Mouse (Mus musculus) yolk sac, embryonic 10.5 days (tissue): ENCODE results near the gene Onecut1.

Experiments used
- DNase-seq: peaks from one replicate; pipeline ENCODE4 v3.0.0-alpha.2; 2017; ENCODE audit warnings: low spot score

Onecut1 gene

GRCm38 (mm10) chr9:74911430-74911829, 49.7 kb downstream of the Onecut1 start:
- DNase-seq = no peak

- DNase-seq = no peak
These were observed 50.2 kb downstream of the Onecut1 start for GRCm38 (mm10) chr9:74911919-74912318.

- DNase-seq = no peak
These were observed 51.1 kb downstream of the Onecut1 start for GRCm38 (mm10) chr9:74912619-74913376.

- no peak for DNase-seq
These were observed 53.9 kb downstream of the Onecut1 start for GRCm38 (mm10) chr9:74915611-74916010.

- no peak for DNase-seq
These were observed 58.7 kb downstream of the Onecut1 start for GRCm38 (mm10) chr9:74920450-74920849.

GRCm38 (mm10) chr9:74921422-74921821, 59.7 kb downstream of the Onecut1 start:
- peak; percentile 35 for DNase-seq

- no peak for DNase-seq
These were observed 61.2 kb downstream of the Onecut1 start for GRCm38 (mm10) chr9:74922884-74923283.

GRCm38 (mm10) chr9:74923291-74923977, 61.7 kb downstream of the Onecut1 start:
- DNase-seq = no peak

- no peak for DNase-seq
These were observed 63.6 kb downstream of the Onecut1 start for GRCm38 (mm10) chr9:74925220-74925769.

- no peak for DNase-seq
These were observed 68.3 kb downstream of the Onecut1 start for GRCm38 (mm10) chr9:74929981-74930423.

GRCm38 (mm10) chr9:74930653-74931052, 68.9 kb downstream of the Onecut1 start:
- no peak for DNase-seq

- no peak for DNase-seq
These were observed 73.6 kb downstream of the Onecut1 start for GRCm38 (mm10) chr9:74935289-74935688.

- no peak for DNase-seq
These were observed 76.0 kb downstream of the Onecut1 start for GRCm38 (mm10) chr9:74937761-74938160.

GRCm38 (mm10) chr9:74938670-74939534, 77.2 kb downstream of the Onecut1 start:
- peak; percentile 41 for DNase-seq
